Mouse (Mus musculus): ENCODE data around the gene Wdr63.
"Not testable (repeated sequence)": the region's sequence is repeated elsewhere in the genome, so short reads cannot be mapped to it uniquely, and the experiment has no call there.

The Wdr63 gene

GRCm38 (mm10) chr3:146016979-146017378, 91.0 kb downstream of the Wdr63 start:
- in situ Hi-C loops (cut with MboI; ENCODE audit: low sequenced_read_pairs): no loop called here

GRCm38 (mm10) chr3:146014321-146014720, 93.6 kb downstream of the Wdr63 start:
- in situ Hi-C loops (cut with MboI; ENCODE audit: low sequenced_read_pairs): no loop called here

- in situ Hi-C loops (cut with MboI; ENCODE audit: low sequenced_read_pairs): no loop called here
Measured at GRCm38 (mm10) chr3:146013490-146013889, 94.4 kb downstream of the Wdr63 start.

GRCm38 (mm10) chr3:146011544-146012218, 96.2 kb downstream of the Wdr63 start:
- in situ Hi-C loops (cut with MboI; ENCODE audit: low sequenced_read_pairs): no loop called here

- in situ Hi-C loops (cut with MboI; ENCODE audit: low sequenced_read_pairs): no loop called here
Measured at GRCm38 (mm10) chr3:146010751-146011150, 97.2 kb downstream of the Wdr63 start.

GRCm38 (mm10) chr3:146009859-146010645, 97.9 kb downstream of the Wdr63 start:
- in situ Hi-C loops (cut with MboI; ENCODE audit: low sequenced_read_pairs): no loop called here

GRCm38 (mm10) chr3:146007872-146008271, 100.1 kb downstream of the Wdr63 start:
- in situ Hi-C loops (cut with MboI; ENCODE audit: low sequenced_read_pairs): no loop called here

- in situ Hi-C loops (cut with MboI; ENCODE audit: low sequenced_read_pairs): no loop called here
Measured at GRCm38 (mm10) chr3:146004347-146005051, 103.4 kb downstream of the Wdr63 start.

GRCm38 (mm10) chr3:145996539-145996938, 111.4 kb downstream of the Wdr63 start:
- in situ Hi-C loops (cut with MboI; ENCODE audit: low sequenced_read_pairs): not testable (repeated sequence)

- in situ Hi-C loops (cut with MboI; ENCODE audit: low sequenced_read_pairs): no loop called here
Measured at GRCm38 (mm10) chr3:145995489-145995888, 112.4 kb downstream of the Wdr63 start.

GRCm38 (mm10) chr3:145993481-145994201, 114.3 kb downstream of the Wdr63 start:
- in situ Hi-C loops (cut with MboI; ENCODE audit: low sequenced_read_pairs): no loop called here

- in situ Hi-C loops (cut with MboI; ENCODE audit: low sequenced_read_pairs): no loop called here
Measured at GRCm38 (mm10) chr3:145992796-145993195, 115.1 kb downstream of the Wdr63 start.

GRCm38 (mm10) chr3:145991976-145992730, 115.8 kb downstream of the Wdr63 start:
- in situ Hi-C loops (cut with MboI; ENCODE audit: low sequenced_read_pairs): no loop called here

- in situ Hi-C loops (cut with MboI; ENCODE audit: low sequenced_read_pairs): no loop called here
Measured at GRCm38 (mm10) chr3:145991130-145991529, 116.8 kb downstream of the Wdr63 start.
